Mouse (Mus musculus) spleen, embryonic (tissue): ENCODE measurements around the gene Ncor1.

Experiments
- CTCF ChIA-PET: fragments of 350-600 bp; sonication (Branson Sonifier 250); formaldehyde crosslinking; loops from one replicate; lab custom pipeline; 2022; lab: Charles Lee

Ncor1 gene

DNA sequence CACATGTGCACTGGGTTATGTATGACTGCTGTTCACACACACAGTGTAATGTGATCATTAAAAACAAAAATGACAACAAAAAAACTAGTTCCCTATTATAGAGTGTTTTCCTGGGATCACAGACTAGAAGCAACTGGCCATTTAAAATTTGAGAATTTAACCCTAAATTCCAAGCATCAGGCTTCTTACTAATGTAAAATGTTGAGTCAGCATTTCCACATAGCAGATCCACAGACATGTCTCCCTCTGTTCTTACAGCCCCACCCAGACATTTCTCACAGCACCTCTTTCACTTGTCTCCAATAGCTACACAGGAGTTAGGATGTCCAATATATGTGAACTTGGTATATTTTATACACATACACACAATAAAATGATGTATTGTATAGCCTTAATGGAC lies 88.4 kb downstream of the Ncor1 start:
- CTCF ChIA-PET, result interaction anchor here (0.7 kb wide), 1 partner anchor 31 kb away, joined by 4 read pairs; no protein-coding TSS in a partner anchor

DNA sequence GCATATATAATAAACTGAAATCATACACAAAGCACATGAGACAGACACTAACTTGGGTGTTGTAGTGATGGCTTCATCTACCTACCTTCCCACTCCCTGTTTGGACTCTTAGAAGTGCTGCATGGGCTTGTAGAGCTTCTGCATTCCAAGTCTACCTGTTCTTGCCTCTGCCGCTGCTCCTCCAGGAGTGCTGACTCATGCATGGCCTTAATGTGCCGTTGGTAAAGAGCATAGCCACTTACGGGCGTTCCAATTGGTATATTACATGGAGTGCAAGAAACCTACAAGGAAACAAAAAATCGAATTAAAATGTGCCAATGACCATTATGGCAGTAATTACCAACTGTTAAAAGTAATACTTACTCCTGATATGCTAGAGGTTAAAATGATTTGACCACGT lies 91.5 kb downstream of the Ncor1 start:
- CTCF ChIA-PET, result interaction anchor here (0.7 kb wide), 1 partner anchor 25 kb away, joined by 4 read pairs; no protein-coding TSS in a partner anchor

GRCm38 (mm10) chr11:62355216-62355615 lies 103.1 kb downstream of the Ncor1 start:
- CTCF ChIA-PET, result interaction anchor here (0.6 kb wide), 1 partner anchor 61 kb away, joined by 4 read pairs; no protein-coding TSS in a partner anchor

DNA sequence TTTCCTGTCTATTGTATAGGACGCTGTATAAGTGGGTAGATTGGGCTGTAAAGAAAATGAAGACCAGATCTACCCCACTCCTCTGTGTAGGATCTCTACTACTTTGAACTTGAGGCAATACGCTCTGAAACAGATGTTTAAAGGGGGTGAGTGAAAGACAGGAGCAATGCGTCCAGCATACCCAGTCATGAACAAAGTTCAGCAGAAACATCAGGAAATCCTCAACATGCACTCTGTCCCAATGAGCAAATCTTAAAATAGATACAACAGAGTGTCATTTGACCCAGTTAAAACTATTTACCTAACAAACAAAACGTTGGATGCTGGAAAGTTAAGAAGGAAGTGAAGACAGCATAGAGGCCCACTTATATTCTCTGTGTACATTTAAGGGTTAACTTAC lies 106.4 kb downstream of the Ncor1 start:
- CTCF ChIA-PET, result no interaction called here

- CTCF ChIA-PET, result no interaction called here
These were observed 115.3 kb downstream of the Ncor1 start for GRCm38 (mm10) chr11:62343002-62343401.

DNA sequence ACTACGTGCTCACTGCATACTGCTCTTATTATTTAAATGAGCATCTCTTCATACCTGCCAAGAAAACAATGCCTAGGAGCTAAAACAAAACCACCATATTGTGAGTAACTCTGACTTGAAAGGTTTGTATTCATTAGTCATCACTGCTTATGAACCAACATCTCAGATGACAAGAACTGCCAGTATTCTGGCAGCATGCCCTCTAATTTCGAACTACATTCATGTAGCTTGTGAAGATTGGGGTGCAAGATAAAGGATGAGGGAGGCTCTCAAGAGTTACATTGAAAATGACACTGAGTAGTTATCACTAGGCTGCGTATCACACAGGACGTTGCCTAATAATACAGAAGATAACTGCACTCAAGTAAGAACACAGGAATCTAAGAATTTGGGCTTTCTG lies 126.1 kb downstream of the Ncor1 start:
- CTCF ChIA-PET, result no interaction called here

DNA sequence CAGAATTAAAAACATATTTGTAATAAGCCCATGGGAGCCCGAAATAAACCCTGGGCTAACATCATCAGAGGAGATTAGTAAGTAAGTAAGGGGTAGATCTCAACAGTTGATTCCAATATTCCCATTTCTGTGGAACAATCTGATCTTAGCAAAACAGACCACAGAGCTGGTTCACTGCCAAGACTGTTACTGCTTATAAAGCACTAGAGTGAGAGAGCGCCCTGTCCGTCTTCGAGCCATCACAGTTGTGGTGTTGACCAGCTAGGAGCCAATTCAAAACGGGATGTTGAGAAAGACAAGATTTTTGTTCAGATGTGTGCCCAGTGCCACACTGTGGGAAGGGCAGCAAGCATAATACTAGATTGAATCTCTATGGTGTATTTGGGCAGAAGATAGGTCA lies 127.2 kb downstream of the Ncor1 start:
- CTCF ChIA-PET, result interaction anchor here (0.5 to 1.3 kb wide), 3 partner anchors 9 to 362 kb away, joined by 3 to 6 read pairs (median 5); no protein-coding TSS in a partner anchor

- CTCF ChIA-PET, result no interaction called here
These were observed 134.7 kb downstream of the Ncor1 start for GRCm38 (mm10) chr11:62323659-62324058.

DNA sequence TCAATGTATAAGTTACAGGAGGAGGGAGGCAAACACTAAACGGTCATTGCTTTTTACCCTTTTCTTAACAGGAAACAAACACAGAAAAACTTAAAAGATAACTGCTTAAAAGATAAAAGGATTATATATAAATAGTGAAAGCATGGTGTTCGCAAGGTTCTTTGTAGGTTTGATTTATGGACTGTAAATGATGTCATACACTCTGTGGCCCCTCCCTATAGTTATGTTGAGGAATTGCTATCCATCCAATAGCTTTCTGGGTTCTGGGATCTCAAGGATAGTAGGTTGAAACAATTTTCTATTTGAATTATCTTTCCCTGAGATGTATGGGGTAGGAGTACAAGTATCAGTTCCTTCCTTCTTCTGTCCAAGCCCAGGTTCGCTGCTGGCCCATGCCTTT lies 138.2 kb downstream of the Ncor1 start:
- CTCF ChIA-PET, result no interaction called here

DNA sequence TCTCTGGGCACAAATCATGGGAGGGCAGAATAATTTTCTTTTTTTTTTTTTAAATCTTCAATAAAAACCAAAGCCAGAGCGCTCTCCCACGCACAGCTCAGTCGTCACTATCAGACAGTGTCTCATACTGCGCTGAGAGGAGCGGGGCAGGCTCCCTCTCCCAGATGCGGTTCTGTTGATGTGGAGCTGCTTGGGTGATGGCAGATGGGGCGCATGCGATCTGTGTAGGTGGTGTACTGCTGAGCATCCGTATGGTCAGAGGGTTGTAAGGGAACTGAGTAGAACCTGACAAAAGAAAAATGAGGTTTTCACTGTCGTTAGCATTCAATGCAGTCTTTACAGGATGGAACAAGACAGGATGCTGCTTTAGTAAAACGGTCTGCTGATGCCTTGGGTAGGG lies 140.6 kb downstream of the Ncor1 start:
- CTCF ChIA-PET, result no interaction called here

DNA sequence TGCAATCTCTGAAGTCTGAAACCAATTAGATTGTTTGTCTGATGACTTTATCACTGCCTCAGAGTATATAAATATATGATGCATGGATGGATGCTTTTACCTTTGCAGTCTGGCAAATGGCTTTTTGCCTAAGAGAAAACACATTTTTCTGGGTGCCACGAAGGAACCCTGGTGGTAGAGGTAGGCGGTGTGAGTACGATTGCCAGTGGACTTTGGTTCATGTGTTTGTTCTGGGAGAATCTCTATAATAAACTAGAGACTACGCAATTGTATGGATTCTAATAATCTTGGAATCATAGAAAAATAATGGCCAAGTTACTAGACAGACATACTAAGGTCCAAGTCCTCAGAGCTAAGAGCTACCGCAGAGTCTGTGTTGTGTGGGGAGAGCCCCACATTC lies 143.4 kb downstream of the Ncor1 start:
- CTCF ChIA-PET, result no interaction called here

DNA sequence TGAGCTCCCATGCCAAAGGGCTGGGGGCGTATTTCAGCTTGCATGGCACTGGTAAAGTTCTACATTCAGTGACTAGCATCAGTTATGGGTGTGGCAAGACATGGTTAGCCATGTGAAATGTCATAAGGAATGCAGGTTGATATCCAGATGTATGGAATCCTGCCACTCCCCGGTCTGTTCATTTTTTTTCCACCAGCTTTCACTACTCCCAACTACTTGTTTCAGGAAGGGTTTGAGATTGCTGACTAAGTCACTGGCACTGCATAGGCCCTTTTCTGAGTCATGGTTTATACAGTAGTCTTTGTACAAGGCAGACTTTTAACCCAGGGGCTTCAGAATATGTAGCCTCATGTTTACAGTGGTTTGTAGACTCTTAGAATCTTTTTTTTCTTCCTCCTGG lies 149.0 kb downstream of the Ncor1 start:
- CTCF ChIA-PET, result no interaction called here

DNA sequence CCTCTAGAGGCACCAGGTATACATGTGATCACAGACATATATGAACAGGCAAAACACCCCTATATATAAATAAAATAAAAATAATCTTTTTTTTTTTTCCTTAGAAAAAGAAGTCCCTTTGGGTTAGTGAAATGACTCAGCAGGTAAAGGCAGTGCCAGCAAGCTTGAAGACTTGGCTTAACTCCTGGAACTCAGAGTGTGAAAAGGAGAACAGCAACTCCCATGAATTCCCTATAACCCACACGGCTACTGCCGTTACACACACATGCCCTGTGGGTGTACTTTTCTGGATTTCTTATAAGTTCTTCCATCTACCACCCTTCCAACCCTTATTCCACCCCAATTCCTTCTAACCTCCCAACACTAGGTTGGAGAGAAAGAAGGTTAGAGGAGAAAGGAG lies 152.5 kb downstream of the Ncor1 start:
- CTCF ChIA-PET, result no interaction called here

GRCm38 (mm10) chr11:62298883-62299282 lies 159.5 kb downstream of the Ncor1 start:
- CTCF ChIA-PET, result no interaction called here

DNA sequence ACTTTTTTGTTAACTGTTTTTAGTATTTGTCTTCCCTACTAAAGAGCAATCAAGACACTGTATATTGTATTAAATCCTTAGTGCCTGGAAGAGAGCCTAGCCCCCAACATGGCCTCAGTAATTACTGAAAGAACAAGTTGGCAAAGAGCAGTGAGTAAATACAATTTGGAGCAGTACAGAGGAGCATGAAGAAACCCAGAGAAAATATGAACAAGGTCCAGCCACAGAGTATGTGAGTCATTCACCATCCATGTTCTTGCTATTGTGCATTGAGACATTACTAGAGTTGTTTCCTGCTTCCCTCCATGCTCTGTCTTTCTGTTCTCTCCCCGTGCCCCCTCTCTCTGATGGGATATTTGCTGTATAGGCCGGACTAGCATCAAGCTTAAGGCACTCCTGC lies 164.2 kb downstream of the Ncor1 start:
- CTCF ChIA-PET, result interaction anchor here (0.6 kb wide), 1 partner anchor 144 kb away, joined by 3 read pairs; no protein-coding TSS in a partner anchor

GRCm38 (mm10) chr11:62287700-62288099 lies 170.6 kb downstream of the Ncor1 start:
- CTCF ChIA-PET, result no interaction called here

GRCm38 (mm10) chr11:62285020-62285419 lies 173.3 kb downstream of the Ncor1 start:
- CTCF ChIA-PET, result no interaction called here

- CTCF ChIA-PET, result interaction anchor here (0.6 kb wide), 2 partner anchors 10 to 1801 kb away, joined by 3 to 5 read pairs; no protein-coding TSS in a partner anchor
These were observed 174.3 kb downstream of the Ncor1 start for GRCm38 (mm10) chr11:62284020-62284419.

DNA sequence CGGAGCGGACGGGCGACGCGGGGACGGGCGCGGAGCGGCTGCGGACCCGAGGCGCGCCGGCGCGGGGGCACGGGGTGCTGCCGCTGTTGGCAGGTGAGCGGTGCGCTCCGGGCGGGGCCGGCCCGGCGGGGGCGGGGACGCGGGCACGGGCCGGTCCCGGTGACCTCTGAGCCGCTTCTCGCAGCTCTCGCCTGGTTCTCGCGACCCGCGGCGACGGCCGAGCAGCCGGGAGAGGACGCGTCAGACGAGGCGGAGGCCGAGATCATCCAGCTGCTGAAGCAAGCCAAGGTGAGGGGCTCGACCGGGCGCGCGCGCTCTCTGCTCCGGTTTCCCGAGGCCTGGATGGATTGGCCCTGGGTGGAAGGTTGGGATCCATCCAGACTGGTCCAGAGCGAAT lies 176.7 kb downstream of the Ncor1 start:
- CTCF ChIA-PET, result no interaction called here

GRCm38 (mm10) chr11:62280675-62281600 lies 177.4 kb downstream of the Ncor1 start, which contains the start of the genes Zswim7 and Ttc19:
Gene Zswim7 (minus strand): TSS chr11:62281375.
Gene Ttc19 (plus strand): TSS chr11:62281473.
- CTCF ChIA-PET, result interaction anchor here (0.7 kb wide), 1 partner anchor 1503 kb away, joined by 6 read pairs; no protein-coding TSS in a partner anchor

GRCm38 (mm10) chr11:62278027-62278426 lies 180.3 kb downstream of the Ncor1 start:
- CTCF ChIA-PET, result no interaction called here

DNA sequence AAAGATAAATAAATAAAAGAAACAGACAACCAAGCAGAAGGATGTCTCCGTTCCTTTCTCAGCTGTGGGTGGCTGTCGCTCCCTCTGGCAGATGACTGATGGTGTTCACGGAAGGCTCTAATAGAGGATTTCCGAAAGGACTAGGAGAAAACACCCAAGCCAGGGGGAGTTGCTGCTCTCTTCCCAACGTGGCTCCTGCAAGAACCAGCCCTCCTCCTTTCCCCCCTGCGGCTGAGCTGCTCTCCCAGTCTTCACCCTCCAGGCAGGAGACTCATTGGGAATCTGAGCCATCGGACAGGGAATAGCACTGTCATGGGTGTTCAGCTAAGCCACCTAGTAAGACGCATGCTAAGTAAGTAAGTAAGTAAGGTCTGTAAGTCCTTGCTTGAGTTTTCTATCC lies 181.3 kb downstream of the Ncor1 start:
- CTCF ChIA-PET, result no interaction called here

- CTCF ChIA-PET, result no interaction called here
These were observed 187.5 kb downstream of the Ncor1 start for GRCm38 (mm10) chr11:62270851-62271250.
